Mouse (Mus musculus) megakaryocyte-erythroid progenitor cell, adult 5 weeks (primary cell): ENCODE measurements around the gene Fam241b. TPM values are rescaled to one million over a fixed set of nuclear protein-coding genes. Genes with fewer than 3 reads are reported as not detected.

ENCODE experiments used
- polyA plus RNA-seq: library from polyadenylated mRNA; stranded (reverse); fragments of >175 nt; gene quantifications from 2 replicates; pipeline ENCODE4 v1.2.3, GENCODE M21; 2012

Gene Fam241b
- 0.28 and 0.40 TPM in 2 replicates for polyA plus RNA-seq

GRCm38 (mm10) chr10:62143820-62144219 lies at the start of gene Fam241b:
Fam241b (minus strand) TSS chr10:62143920.

DNA sequence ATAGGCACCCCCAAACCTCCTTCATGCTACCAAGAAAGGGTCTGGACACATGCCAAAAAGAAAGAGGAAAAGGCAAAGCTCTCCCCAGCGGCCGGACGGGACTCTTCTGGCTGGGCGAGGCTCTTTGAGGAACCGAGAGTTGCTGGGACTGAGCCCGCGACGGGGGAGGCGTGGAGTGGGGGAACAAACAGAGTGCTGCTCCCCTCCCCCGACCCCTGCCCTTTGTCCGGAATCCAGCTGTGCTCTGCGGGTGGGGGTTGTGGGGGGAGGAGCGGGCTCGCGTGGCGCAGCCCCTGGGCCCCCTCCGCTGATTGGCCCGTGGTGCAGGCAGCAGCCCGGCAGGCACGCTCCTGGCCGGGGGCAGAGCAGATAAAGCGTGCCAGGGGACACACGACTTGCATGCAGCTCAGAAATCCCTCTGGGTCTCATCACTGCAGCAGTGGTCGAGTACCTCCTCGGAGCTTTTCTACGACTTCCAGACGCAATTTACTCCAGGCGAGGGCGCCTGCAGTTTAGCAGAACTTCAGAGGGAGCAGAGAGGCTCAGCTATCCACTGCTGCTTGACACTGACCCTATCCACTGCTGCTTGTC lies 10.9 kb downstream of the Fam241b start, which contains the start of gene Neurog3:
Gene Neurog3, plus strand, starts transcription at position 400 of the 591 bp plus-strand sequence.

Other genes with a start within 250 kb of the Fam241b start
- gene Col13a1, start 164.8 kb downstream of the Fam241b start, polyA plus RNA-seq = 0.09 TPM in 1 of 2 replicates, not detected in the other
- gene Neurog3, start 10.8 kb downstream of the Fam241b start, polyA plus RNA-seq = not detected in 2 replicates
- gene Tspan15, start 87.3 kb upstream of the Fam241b start, polyA plus RNA-seq = 0.35 and 0.45 TPM in 2 replicates
- gene Tacr2, start 108.5 kb upstream of the Fam241b start, polyA plus RNA-seq = not detected in 2 replicates
- gene Hk1, start 236.0 kb upstream of the Fam241b start, polyA plus RNA-seq = 254 and 322 TPM in 2 replicates